Mouse (Mus musculus): Measurements from ENCODE around the gene Clcn5.

DNA sequence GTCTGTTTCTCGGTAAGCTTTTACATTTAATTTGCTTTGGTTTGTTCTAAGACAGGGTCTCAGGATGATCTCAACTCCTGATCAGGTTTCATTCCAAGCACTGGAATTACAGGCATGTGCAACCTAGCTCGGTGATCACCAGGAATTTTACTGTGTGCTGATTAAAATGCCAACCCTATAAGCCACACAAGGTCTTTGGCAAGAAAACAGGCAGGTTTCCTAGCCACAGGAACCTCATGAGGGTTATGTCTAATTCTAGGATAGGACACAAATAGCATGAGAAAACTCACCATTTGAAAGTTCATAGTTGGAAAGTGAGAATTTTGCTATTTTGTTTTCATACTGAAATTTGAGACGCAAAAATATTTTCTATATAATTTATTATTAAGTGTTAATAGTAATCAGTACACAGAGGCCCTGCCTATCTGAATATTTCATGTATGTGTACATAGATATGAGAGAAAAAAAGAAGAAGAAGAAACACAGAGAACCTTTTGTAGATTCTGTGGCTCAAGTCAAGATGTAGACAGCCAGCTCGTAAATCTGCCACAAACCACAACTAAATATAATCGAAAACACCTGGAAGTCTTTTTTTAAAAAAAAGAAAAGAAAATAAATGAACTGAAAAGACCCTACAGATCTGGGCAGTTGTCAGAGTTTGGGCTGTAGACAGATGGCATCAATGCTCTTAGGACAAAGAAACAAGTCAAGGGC, 58.6 kb downstream of the Clcn5 start:
- no peak for TF ChIP-seq POLR2A (IDR thresholded peaks at IDR 0.05; ENCODE audit: low read depth, low read length)
- no peak for TF ChIP-seq CTCF (IDR thresholded peaks at IDR 0.05; ENCODE audit: extremely low read depth, insufficient read length, insufficient replicate concordance, low read depth, low read length)
